Mouse (Mus musculus) ES-Bruce4 (cell line): ENCODE results near the gene Zfp280d. TPM values are rescaled to one million over a fixed set of nuclear protein-coding genes. Genes with fewer than 3 reads are reported as not detected.
"Not testable (repeated sequence)": the region's sequence is repeated elsewhere in the genome, so short reads cannot be mapped to it uniquely, and the experiment has no call there.

Source experiments
- H3K27ac ChIP-seq: 2 replicates; pipeline ENCODE4 v1.5.1; 2012; ENCODE audit warnings: low read length, inconsistent platforms; ENCODE audit not compliant: insufficient read depth
- H3K27me3 ChIP-seq: 2 replicates; pipeline ENCODE4 v1.6.1; 2012; ENCODE audit warnings: mild to moderate bottlenecking, low read length, inconsistent platforms; ENCODE audit not compliant: control insufficient read depth, poor library complexity, insufficient read depth, severe bottlenecking
- H3K36me3 ChIP-seq: 2 replicates; pipeline ENCODE4 v1.6.1; 2012; ENCODE audit warnings: inconsistent platforms, mild to moderate bottlenecking, low read length, moderate library complexity; ENCODE audit not compliant: control insufficient read depth, poor library complexity, insufficient read depth, severe bottlenecking
- H3K4me1 ChIP-seq: one replicate; pipeline ENCODE4 v1.8.1; 2011; ENCODE audit warnings: low read length; ENCODE audit not compliant: control insufficient read depth, insufficient read depth
- H3K4me3 ChIP-seq: 2 replicates; pipeline ENCODE4 v1.5.1; 2011; ENCODE audit warnings: low read depth, mild to moderate bottlenecking, low read length
- H3K9ac ChIP-seq: 2 replicates; pipeline ENCODE4 v1.6.1; 2012; ENCODE audit warnings: low read depth, mild to moderate bottlenecking, inconsistent platforms; ENCODE audit not compliant: poor library complexity, severe bottlenecking
- H3K9me3 ChIP-seq: replicated peaks from 2 replicates; pipeline ENCODE4 v1.6.1; 2012; ENCODE audit warnings: mild to moderate bottlenecking, low read length, inconsistent platforms; ENCODE audit not compliant: control insufficient read depth, poor library complexity, insufficient read depth, severe bottlenecking
- CTCF ChIP-seq: IDR thresholded peaks from one replicate; pipeline ENCODE4 v1.8.1; 2011; ENCODE audit warnings: low read depth, low read length
- EP300 ChIP-seq: IDR thresholded peaks from 2 replicates; pipeline ENCODE4 v1.6.1; 2011; ENCODE audit warnings: low read depth, low read length; ENCODE audit not compliant: insufficient read depth
- POLR2A ChIP-seq: IDR thresholded peaks from one replicate; pipeline ENCODE4 v1.8.1; 2011; ENCODE audit warnings: low read length; ENCODE audit not compliant: insufficient read depth
- polyA plus RNA-seq: library from polyadenylated mRNA; stranded (reverse); fragments of >200 nt; gene quantifications from 2 replicates; pipeline ENCODE4 v1.2.4, GENCODE M21; 2011; ENCODE audit warnings: low read depth; ENCODE audit not compliant: missing spikeins, insufficient read depth, insufficient read length

Gene Zfp280d
- polyA plus RNA-seq, 1 experiment, result 68.6 TPM

DNA sequence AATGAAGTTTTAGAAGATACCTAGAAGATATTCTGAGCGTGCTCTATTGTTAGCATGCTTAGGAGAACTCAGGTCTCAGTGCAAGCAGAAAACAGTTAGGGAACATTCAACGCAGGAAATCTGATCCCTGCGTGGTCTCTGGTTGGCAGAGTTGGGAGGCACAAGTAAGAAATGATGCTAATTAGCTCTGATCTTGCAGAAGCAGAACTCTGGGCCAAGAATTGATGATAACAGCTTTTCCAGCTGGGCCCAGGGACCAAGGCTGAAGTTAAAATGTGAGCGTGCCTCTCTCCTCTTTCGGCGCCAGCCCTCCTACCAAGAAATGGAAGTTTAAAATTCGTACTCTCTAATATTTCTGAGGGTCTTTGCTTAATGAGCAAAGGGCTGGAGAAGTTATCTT lies 118.0 kb downstream of the Zfp280d start:
- Histone ChIP-seq H3K27ac (no peak overlapping the region), H3K4me3 (no peak overlapping the region), H3K9ac (no peak overlapping the region), H3K27me3 (no peaks in the 10 kb centered on the region), H3K9me3 (no peaks in the 10 kb centered on the region), H3K4me1 (no peaks in the 10 kb centered on the region), H3K36me3 (no peaks in the 10 kb centered on the region)
- TF ChIP-seq POLR2A, result no peak
- TF ChIP-seq CTCF, result no peak
- TF ChIP-seq EP300, result no peak

GRCm38 (mm10) chr9:72393238-72393637 lies 118.6 kb downstream of the Zfp280d start:
- H3K27ac ChIP-seq, result no peak overlapping the region
- no peak for TF ChIP-seq CTCF
- no peak for TF ChIP-seq EP300
- no peak for TF ChIP-seq POLR2A
- H3K9ac ChIP-seq, result no peak overlapping the region
- H3K9me3 ChIP-seq, result no peaks in the 10 kb centered on the region
- no peak overlapping the region for H3K4me3 ChIP-seq
- no peaks in the 10 kb centered on the region for H3K36me3 ChIP-seq
- no peaks in the 10 kb centered on the region for H3K27me3 ChIP-seq
- H3K4me1 ChIP-seq, result no peaks in the 10 kb centered on the region

GRCm38 (mm10) chr9:72393869-72394341 lies 119.2 kb downstream of the Zfp280d start:
- H3K9ac ChIP-seq, result no peak overlapping the region
- TF ChIP-seq EP300, result no peak
- TF ChIP-seq POLR2A, result no peak
- no peak for TF ChIP-seq CTCF
- no peaks in the 10 kb centered on the region for H3K4me1 ChIP-seq
- no peaks in the 10 kb centered on the region for H3K27me3 ChIP-seq
- H3K36me3 ChIP-seq, result no peaks in the 10 kb centered on the region
- H3K4me3 ChIP-seq, result no peak overlapping the region
- H3K9me3 ChIP-seq, result no peaks in the 10 kb centered on the region
- H3K27ac ChIP-seq, result no peak overlapping the region

GRCm38 (mm10) chr9:72400121-72400520 lies 125.5 kb downstream of the Zfp280d start:
- 0 out of 2 replicates have a peak, but pooled peaks cover 3% of the 10 kb centered on the region for H3K9me3 ChIP-seq
- no peak overlapping the region for H3K9ac ChIP-seq
- H3K36me3 ChIP-seq, result no peaks in the 10 kb centered on the region
- TF ChIP-seq CTCF (no peak), EP300 (no peak), POLR2A (no peak)
- no peak overlapping the region for H3K4me3 ChIP-seq
- no peak overlapping the region for H3K27ac ChIP-seq
- H3K27me3 ChIP-seq, result no peaks in the 10 kb centered on the region
- no peaks in the 10 kb centered on the region for H3K4me1 ChIP-seq

DNA sequence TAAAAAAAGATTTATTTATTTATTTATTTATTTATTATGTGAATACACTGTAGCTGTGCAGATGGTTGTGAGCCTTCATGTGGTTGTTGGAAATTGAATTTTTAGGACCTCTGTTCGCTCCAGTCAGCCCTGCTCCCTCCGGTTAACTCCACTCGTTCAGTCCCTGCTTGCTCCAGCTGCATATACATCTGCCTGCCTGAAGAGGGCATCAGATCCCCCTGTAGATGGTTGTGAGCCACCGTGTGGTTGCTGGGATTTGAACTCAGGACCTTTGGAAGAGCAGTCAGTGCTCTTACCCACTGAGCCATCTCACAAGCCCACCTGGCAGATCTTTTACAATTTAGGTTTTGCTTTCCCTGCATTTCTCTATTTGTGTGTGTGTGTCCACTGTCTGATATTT lies 127.1 kb downstream of the Zfp280d start:
- H3K36me3 ChIP-seq, H3K9me3 ChIP-seq, H3K27me3 ChIP-seq, H3K27ac ChIP-seq, H3K4me3 ChIP-seq, H3K4me1 ChIP-seq, H3K9ac ChIP-seq: not testable (repeated sequence)
- TF ChIP-seq CTCF, result peak; percentile 33

DNA sequence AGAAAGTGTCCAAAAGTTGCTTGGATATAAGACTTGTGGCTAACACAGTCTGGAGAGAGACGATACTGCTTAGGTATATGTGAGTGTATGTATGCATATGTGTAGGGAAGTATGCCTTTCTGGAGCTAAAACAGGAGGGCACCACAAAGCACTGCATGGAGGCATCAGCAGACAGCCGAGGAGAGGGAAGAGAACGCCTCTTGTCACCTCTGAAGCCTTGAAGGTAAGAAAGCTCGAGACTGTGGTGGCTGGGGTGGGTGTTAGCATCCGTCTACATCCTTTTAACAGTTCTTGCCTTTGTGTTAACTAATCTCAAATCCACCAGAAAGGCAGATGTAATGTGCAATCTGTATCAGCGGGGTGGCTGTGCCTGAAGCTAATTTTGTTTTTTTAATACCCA lies 128.8 kb downstream of the Zfp280d start:
- H3K4me1 ChIP-seq, result no peaks in the 10 kb centered on the region
- H3K36me3 ChIP-seq, result no peaks in the 10 kb centered on the region
- no peak overlapping the region for H3K4me3 ChIP-seq
- H3K27me3 ChIP-seq, result no peaks in the 10 kb centered on the region
- 0 out of 2 replicates have a peak, but pooled peaks cover 3% of the 10 kb centered on the region for H3K9me3 ChIP-seq
- H3K27ac ChIP-seq, result no peak overlapping the region
- no peak overlapping the region for H3K9ac ChIP-seq
- TF ChIP-seq CTCF (no peak), POLR2A (no peak), EP300 (no peak)
